Mouse (Mus musculus): ENCODE data around the gene Gm20883. TPM values are rescaled to one million over a fixed set of nuclear protein-coding genes. Genes with fewer than 3 reads are reported as not detected.
"Not testable (repeated sequence)": the region's sequence is repeated elsewhere in the genome, so short reads cannot be mapped to it uniquely, and the experiment has no call there.

The Gm20883 gene
- not detected in 2 replicates for polyA plus RNA-seq (2015; fragmentation: Nextera tagmentation; extraction: Ambion mirVana)

DNA sequence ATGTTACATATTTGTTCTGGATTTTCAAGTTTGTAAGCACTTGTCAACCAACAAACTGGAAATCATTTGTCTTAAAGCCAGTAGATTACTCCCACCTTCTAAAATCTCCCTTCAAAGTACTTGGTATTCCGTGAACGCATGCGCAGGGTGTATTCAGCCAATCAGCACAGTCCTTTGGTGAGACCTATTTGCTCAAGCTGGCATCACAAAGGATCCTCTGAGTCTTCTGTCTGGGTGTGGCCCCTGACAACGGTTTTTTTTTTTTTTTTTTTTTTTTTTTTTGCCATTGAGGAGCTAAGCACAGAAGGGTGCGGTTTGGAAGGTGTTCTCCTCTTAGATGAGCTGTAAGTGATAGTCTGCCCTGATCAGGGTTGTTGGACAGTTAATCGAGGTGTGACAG, at the start of gene Gm20883:
Gm20883 (plus strand) TSS at position 301 of the 400 bp plus-strand sequence.
- not testable (repeated sequence) for ATAC-seq (replicated peaks); H3K27me3 ChIP-seq; H3K36me3 ChIP-seq; H3K4me3 ChIP-seq; H3K4me2 ChIP-seq (replicated peaks); H3K4me1 ChIP-seq; H3K27ac ChIP-seq (replicated peaks); H3K9me3 ChIP-seq; H3K9ac ChIP-seq (replicated peaks)
- WGBS: no CpG with 5 or more reads among the region's 6 CpGs
